Mouse (Mus musculus): ENCODE measurements around the gene Calm2. TPM values are rescaled to one million over a fixed set of nuclear protein-coding genes. Genes with fewer than 3 reads are reported as not detected.

Gene Calm2
- polyA plus RNA-seq, 1 experiment from 2014 or later: 1,135 TPM

Other genes with a start within 250 kb of the Calm2 start
- 117 and 139 TPM in 2 replicates for gene Mcfd2, start 181.0 kb downstream of the Calm2 start, polyA plus RNA-seq (2015; fragmentation: Nextera tagmentation; extraction: Ambion mirVana)
- 22.0 and 24.7 TPM in 2 replicates for gene Ttc7, start 164.0 kb downstream of the Calm2 start, polyA plus RNA-seq (2015; fragmentation: Nextera tagmentation; extraction: Ambion mirVana)
- gene Stpg4, start 19.2 kb downstream of the Calm2 start, polyA plus RNA-seq (2015; fragmentation: Nextera tagmentation; extraction: Ambion mirVana): not detected in 2 replicates
- gene Epcam, start 189.0 kb upstream of the Calm2 start, polyA plus RNA-seq (2015; fragmentation: Nextera tagmentation; extraction: Ambion mirVana): 958 and 974 TPM in 2 replicates
- gene Msh2, start 225.4 kb upstream of the Calm2 start, polyA plus RNA-seq (2015; fragmentation: Nextera tagmentation; extraction: Ambion mirVana): 63.7 and 74.5 TPM in 2 replicates

Measured in intestine, embryonic 15.5 days (tissue).